Mouse (Mus musculus) forebrain, postnatal 0 days (tissue): ENCODE results near the gene Tbxas1. TPM values are rescaled to one million over a fixed set of nuclear protein-coding genes. Genes with fewer than 3 reads are reported as not detected.
A peak's percentile ranks its signal among the peaks of the same experiment; 100 is the strongest.

Experiments used
- ATAC-seq: fragments of 200-750 bp; cut with Nextera tagmentation; 2 replicates; pipeline ENCODE4 v1.8.0; 2017; ENCODE audit warnings: mild to moderate bottlenecking, moderate library complexity
- DNase-seq: peaks from one replicate; pipeline ENCODE4 v3.0.0-alpha.2; 2015
- H3K27ac ChIP-seq: fragments of 300-500 bp; sonication (generic); 2 replicates; pipeline ENCODE4 v1.5.1; 2014; ENCODE audit warnings: low read depth, mild to moderate bottlenecking, antibody characterized with exemption, low read length, moderate library complexity, mixed read lengths
- H3K27me3 ChIP-seq: fragments of 300-500 bp; sonication (generic); 2 replicates; pipeline ENCODE4 v1.6.1; 2014; ENCODE audit warnings: mild to moderate bottlenecking, low read length, mixed read lengths; ENCODE audit not compliant: insufficient read depth
- H3K36me3 ChIP-seq: fragments of 300-500 bp; sonication (generic); 2 replicates; pipeline ENCODE4 v1.6.1; 2014; ENCODE audit warnings: mild to moderate bottlenecking, moderate library complexity; ENCODE audit not compliant: insufficient read depth
- H3K4me1 ChIP-seq: fragments of 300-500 bp; sonication (generic); 2 replicates; pipeline ENCODE4 v1.6.1; 2014; ENCODE audit warnings: antibody characterized with exemption; ENCODE audit not compliant: insufficient read depth
- H3K4me2 ChIP-seq: fragments of 300-500 bp; sonication (generic); 2 replicates; pipeline ENCODE4 v1.6.1; 2014; ENCODE audit warnings: low read depth, mild to moderate bottlenecking, moderate library complexity
- H3K4me3 ChIP-seq: fragments of 300-500 bp; sonication (generic); 2 replicates; pipeline ENCODE4 v1.5.1; 2014; ENCODE audit warnings: low read depth, low read length, mixed read lengths
- H3K9ac ChIP-seq: fragments of 300-500 bp; sonication (generic); 2 replicates; pipeline ENCODE4 v1.6.1; 2014; ENCODE audit warnings: mild to moderate bottlenecking
- H3K9me3 ChIP-seq: fragments of 300-500 bp; sonication (generic); 2 replicates; pipeline ENCODE4 v1.6.1; 2016; ENCODE audit warnings: low read length
- CTCF ChIP-seq: sonication (generic); IDR thresholded peaks from 2 replicates; pipeline ENCODE4 v1.5.1; 2016; ENCODE audit warnings: antibody characterized with exemption, control low read depth, low read depth
- WGBS: fragments of 180-500 bp; shearing (Covaris S2); extraction: QIAGEN DNeasy Blood & Tissue Kit; methylation state at CpG from one replicate; pipeline ENCODE4 v1.1.7; 2014; 5-methylcytosine and 5-hydroxymethylcytosine counted together
- polyA plus RNA-seq: library from polyadenylated mRNA; unstranded; fragments of >200 nt; fragmentation: Nextera tagmentation; extraction: Ambion mirVana; gene quantifications from 2 replicates; pipeline ENCODE4 v1.2.1, GENCODE M21; 2015
- total RNA-seq: library from RNA; depleted of rRNA; stranded (reverse); fragments of >200 nt; gene quantifications from 2 replicates; pipeline ENCODE4 v1.2.3, GENCODE M21; 2014

Gene Tbxas1
- total and polyA plus RNA-seq, 2 experiments from 2014 or later = 1.5 to 2.0 TPM

- Histone ChIP-seq H3K4me2 (no peak overlapping the region), H3K9ac (no peak overlapping the region), H3K27ac (no peak overlapping the region), H3K9me3 (no peaks in the 10 kb centered on the region), H3K27me3 (no peaks in the 10 kb centered on the region), H3K4me3 (no peak overlapping the region), H3K36me3 (no peaks in the 10 kb centered on the region), H3K4me1 (no peaks in the 10 kb centered on the region)
- ATAC-seq (no peak), DNase-seq (no peak)
- WGBS = 86% methylated on average over 2 of the region's 2 CpGs
- no peak for TF ChIP-seq CTCF
These were observed 40.5 kb upstream of the Tbxas1 start for GRCm38 (mm10) chr6:38834727-38835126.

- ATAC-seq (no peak), DNase-seq (no peak)
- WGBS = 79% methylated on average over 1 of the region's 1 CpGs
- H3K4me3 ChIP-seq = no peak overlapping the region
- H3K27me3 ChIP-seq = no peaks in the 10 kb centered on the region
- no peak overlapping the region for H3K27ac ChIP-seq
- H3K36me3 ChIP-seq = no peaks in the 10 kb centered on the region
- no peak overlapping the region for H3K4me2 ChIP-seq
- no peak for TF ChIP-seq CTCF
- no peaks in the 10 kb centered on the region for H3K4me1 ChIP-seq
- no peaks in the 10 kb centered on the region for H3K9me3 ChIP-seq
- no peak overlapping the region for H3K9ac ChIP-seq
These were observed 40.0 kb upstream of the Tbxas1 start for GRCm38 (mm10) chr6:38835217-38835616.

- Histone ChIP-seq H3K36me3 (no peaks in the 10 kb centered on the region), H3K4me2 (no peak overlapping the region), H3K4me3 (no peak overlapping the region), H3K9me3 (no peaks in the 10 kb centered on the region), H3K4me1 (no peaks in the 10 kb centered on the region), H3K27ac (no peak overlapping the region), H3K27me3 (no peaks in the 10 kb centered on the region), H3K9ac (no peak overlapping the region)
- WGBS = 74% methylated on average over 4 of the region's 4 CpGs
- DNase-seq (no peak), ATAC-seq (no peak)
- no peak for TF ChIP-seq CTCF
These were observed 37.1 kb upstream of the Tbxas1 start for GRCm38 (mm10) chr6:38838061-38838460.

- no peak overlapping the region for H3K9ac ChIP-seq
- H3K27me3 ChIP-seq = no peaks in the 10 kb centered on the region
- TF ChIP-seq CTCF = no peak
- H3K4me3 ChIP-seq = no peak overlapping the region
- no peak overlapping the region for H3K4me2 ChIP-seq
- no peaks in the 10 kb centered on the region for H3K9me3 ChIP-seq
- H3K27ac ChIP-seq = no peak overlapping the region
- H3K4me1 ChIP-seq = no peaks in the 10 kb centered on the region
- no peak for ATAC-seq
- WGBS = 59% methylated on average over 4 of the region's 4 CpGs
- no peak for DNase-seq
- H3K36me3 ChIP-seq = no peaks in the 10 kb centered on the region
These were observed 35.3 kb upstream of the Tbxas1 start for GRCm38 (mm10) chr6:38839891-38840290.

GRCm38 (mm10) chr6:38840380-38840779, 34.8 kb upstream of the Tbxas1 start:
- no peaks in the 10 kb centered on the region for H3K27me3 ChIP-seq
- no peak overlapping the region for H3K4me3 ChIP-seq
- 31% methylated on average over 2 of the region's 2 CpGs for WGBS
- no peak for TF ChIP-seq CTCF
- no peak overlapping the region for H3K27ac ChIP-seq
- H3K9me3 ChIP-seq = no peaks in the 10 kb centered on the region
- peak; percentile 31 for DNase-seq
- ATAC-seq = peak; percentile 65
- H3K9ac ChIP-seq = no peak overlapping the region
- H3K4me2 ChIP-seq = no peak overlapping the region
- H3K36me3 ChIP-seq = no peaks in the 10 kb centered on the region
- no peaks in the 10 kb centered on the region for H3K4me1 ChIP-seq

- TF ChIP-seq CTCF = no peak
- Histone ChIP-seq H3K9ac (no peak overlapping the region), H3K4me2 (no peak overlapping the region), H3K4me1 (no peaks in the 10 kb centered on the region; the same call in 1 of the 2 replicates), H3K36me3 (no peaks in the 10 kb centered on the region), H3K9me3 (no peaks in the 10 kb centered on the region), H3K27ac (no peak overlapping the region), H3K27me3 (no peaks in the 10 kb centered on the region), H3K4me3 (no peak overlapping the region)
- ATAC-seq (no peak), DNase-seq (no peak)
- 55% methylated on average over 1 of the region's 1 CpGs for WGBS
These were observed 34.4 kb upstream of the Tbxas1 start for GRCm38 (mm10) chr6:38840780-38841179.

GRCm38 (mm10) chr6:38841551-38841950, 33.7 kb upstream of the Tbxas1 start:
- Histone ChIP-seq H3K4me3 (no peak overlapping the region), H3K9ac (no peak overlapping the region), H3K9me3 (no peaks in the 10 kb centered on the region), H3K27ac (no peak overlapping the region), H3K27me3 (no peaks in the 10 kb centered on the region), H3K4me2 (no peak overlapping the region), H3K4me1 (peaks cover under 1% of the 10 kb centered on the region; the same call in 1 of the 2 replicates), H3K36me3 (no peaks in the 10 kb centered on the region)
- ATAC-seq = no peak
- WGBS = 92% methylated on average over 3 of the region's 3 CpGs
- no peak for TF ChIP-seq CTCF
- DNase-seq = no peak

GRCm38 (mm10) chr6:38845117-38845516, 30.1 kb upstream of the Tbxas1 start:
- Histone ChIP-seq H3K4me3 (no peak overlapping the region), H3K4me1 (peaks cover 19% of the 10 kb centered on the region), H3K27ac (no peak overlapping the region), H3K27me3 (no peaks in the 10 kb centered on the region), H3K4me2 (no peak overlapping the region), H3K36me3 (no peaks in the 10 kb centered on the region), H3K9me3 (no peaks in the 10 kb centered on the region), H3K9ac (no peak overlapping the region)
- 58% methylated on average over 1 of the region's 1 CpGs for WGBS
- no peak for ATAC-seq
- DNase-seq = no peak
- TF ChIP-seq CTCF = no peak
